Mouse (Mus musculus) kidney, adult 18-20 months (tissue): ENCODE measurements around the gene Htr1f.
"Not testable (repeated sequence)": the region's sequence is repeated elsewhere in the genome, so short reads cannot be mapped to it uniquely, and the experiment has no call there.

ENCODE experiments used
- DNase-seq: peaks from one replicate; pipeline ENCODE4 v3.0.0; 2021

The Htr1f gene

DNA sequence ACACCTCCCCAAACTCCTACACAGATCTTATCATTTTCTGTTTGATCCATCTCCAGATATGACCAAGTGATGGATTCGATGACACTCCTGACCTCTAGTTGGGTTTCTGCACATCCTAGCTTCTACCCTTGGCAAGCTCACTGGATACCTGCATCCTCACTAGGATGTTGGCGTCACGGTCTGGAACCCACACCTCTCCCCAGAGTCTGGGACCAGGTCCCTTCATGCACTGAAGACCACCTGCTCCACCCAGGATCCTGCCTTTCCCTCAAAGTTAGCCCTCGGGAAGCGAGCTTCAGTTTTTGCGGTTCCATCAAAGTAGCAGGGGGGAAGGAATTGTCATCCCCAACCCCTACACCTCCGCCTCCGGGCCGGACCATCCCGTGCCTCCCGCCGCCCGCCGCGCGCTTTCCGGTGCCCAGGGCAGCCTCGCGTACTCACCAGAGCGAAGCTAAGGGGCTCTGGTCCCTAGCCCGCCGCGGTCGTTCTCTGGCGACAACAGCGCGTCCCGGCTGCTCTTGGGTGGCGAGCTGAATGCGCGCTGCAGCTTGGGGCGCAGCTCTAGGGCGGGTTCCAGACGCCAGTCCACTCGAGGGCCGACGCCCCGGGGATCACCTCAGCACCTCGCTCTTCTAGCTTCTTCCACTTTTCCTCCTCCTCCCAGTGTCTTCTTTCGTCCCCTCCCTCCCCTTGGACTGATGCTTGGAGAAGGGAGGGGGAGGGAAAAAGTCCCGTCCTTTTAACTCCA, at the start of gene Htr1f:
TSS of gene Htr1f (minus strand) at position 671 of the 748 bp plus-strand sequence.
- no peak for DNase-seq

DNA sequence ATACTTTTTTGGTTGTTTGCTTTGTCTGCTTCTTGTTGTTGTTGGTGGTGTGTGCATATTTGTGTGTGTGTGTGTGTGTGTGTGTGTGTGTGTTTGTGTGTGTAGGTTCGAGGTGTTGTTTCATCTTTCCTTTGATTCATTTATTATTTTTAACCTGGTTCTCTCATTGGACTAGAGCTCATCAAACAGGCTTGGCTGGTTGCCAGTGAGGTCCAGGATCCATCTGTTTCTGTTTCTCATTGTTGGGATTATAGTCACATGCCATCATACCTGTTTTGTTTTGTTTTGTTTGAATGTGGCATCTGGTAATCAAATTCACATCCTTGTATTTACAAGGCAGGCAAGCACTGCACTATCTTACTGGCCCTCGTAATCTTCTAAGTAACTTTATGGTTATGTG, 34.1 kb upstream of the Htr1f start:
- no peak for DNase-seq

DNA sequence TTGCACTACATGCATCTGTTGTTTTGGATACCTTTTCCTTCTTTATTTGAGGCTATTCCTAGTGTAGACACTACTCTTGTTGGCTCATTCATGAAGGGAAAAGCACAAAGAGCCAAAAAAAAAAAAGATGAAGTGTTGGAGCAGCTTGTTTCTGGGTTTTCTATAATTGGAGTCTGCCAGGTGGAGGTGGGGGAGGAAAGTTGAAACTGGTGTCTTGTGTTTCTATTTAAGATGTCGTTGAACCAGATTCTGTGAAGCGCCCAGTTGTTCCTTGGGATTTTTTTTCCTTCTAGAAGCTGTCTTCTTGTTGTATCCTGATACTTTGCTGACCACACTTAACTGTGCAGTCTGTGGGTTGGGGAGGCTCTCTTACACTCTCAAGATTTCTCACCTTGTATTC, 23.7 kb upstream of the Htr1f start:
- no peak for DNase-seq

DNA sequence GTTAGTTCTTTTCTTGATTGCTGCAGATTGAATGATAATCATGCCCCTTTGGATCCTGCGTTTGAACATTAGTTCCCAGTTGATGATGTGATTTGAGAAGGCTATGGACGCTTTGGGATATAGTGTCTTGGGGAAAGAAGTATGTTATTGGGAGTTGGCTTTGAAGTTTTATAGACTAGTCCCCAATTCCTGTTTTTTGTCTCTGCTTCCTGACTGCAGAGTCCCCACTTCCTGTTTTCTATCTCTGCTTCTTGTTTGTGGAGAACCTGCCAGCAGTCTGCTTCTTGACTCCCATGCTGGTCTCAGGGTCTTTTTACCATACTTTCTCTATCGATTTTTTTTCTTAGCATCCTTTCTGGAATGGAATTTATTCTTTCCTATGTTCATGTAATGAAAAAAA, 22.2 kb upstream of the Htr1f start:
- DNase-seq = no peak

DNA sequence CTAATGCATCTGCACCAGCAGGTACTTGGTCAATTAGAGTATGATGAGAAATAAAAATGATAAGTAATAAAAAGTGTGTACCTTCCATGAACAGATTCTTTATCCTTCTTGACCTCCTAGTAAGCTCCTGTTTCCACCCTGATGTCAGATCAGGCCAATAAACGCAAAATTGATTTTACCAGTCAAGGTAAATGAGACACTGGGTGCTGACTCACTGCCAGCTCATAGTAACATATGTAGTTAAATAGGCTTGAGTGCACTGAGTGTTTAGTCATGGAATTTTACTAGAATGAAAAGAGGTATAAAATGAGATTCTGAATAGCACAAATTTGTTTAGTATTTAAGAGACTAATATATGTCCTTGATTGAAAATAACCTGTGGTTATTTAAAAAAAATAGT, 6.6 kb upstream of the Htr1f start:
- DNase-seq = no peak

DNA sequence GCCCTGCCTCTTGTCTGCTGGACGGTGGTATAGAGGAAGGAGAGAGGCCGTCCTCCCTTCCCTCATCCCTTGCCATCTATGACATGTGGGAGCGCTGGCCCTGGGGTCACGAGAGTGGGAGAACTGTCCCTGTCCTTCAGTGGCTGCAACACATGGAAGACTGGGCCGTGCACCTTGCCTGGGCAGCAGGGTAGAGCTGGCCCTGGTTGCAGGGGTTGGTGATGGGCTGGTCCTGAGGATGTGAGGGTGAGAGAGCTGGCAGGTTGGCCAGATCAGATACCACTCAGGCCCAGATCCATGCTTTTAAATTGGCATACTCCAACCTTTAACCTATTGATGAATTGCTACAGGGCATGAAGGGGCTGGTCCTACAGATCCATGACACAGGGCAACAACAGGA, 12.1 kb downstream of the Htr1f start:
- DNase-seq = no peak

DNA sequence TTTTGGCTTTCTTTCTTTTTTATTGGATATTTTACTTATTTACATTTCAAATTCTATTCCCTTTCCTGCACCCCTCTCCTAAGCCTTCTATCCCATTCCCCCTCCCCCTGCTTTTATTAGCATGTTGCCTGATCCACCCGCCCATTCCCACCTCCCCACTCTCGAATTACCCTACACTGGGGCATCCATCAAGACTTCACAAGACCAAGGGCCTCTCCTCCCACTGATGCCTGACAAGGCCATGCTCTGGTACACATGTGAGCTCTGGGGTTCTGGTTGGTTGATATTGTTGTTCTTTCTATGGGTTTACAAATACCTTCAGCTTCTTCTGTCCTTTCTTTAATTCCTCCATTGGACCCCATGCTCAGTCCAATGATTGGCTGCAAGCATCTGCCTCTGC, 22.2 kb downstream of the Htr1f start:
- DNase-seq = no peak

DNA sequence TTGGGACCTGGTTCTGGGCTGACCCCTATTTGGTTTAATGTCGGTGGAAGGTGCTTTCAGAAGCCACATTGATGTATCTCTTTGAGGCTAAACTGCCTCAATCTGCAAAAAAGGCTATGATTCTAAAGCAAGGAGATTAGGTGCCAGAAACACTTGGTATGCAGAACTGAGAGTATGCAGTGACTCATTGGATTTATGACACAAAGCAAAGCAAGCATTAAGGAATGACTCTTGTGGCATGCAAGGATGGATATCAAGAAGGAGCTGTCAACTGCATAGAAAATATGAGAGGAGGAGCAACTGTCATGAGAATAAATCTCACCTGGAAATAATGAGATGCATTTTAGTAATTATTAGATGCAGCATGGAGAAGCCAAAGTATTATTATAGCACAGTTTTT, 35.8 kb downstream of the Htr1f start:
- DNase-seq = no peak

DNA sequence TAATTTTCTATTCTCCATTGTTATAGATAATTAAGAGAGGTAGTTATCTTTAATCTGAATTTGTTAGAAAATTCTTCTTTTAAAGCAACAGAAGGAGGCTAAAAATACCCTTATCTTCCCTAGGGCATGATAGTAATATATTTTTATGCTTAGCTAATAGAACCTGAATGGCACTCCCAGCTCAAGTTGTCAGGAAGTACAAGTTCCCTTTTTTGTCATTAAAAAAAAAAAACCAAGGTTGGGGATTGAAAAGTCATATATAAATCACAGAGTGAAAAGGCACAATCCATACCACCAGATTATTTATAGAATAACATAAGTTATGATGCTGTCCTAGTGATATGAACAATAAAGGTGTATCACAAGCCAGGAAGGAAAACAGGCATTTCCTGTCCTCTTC, 39.4 kb downstream of the Htr1f start:
- DNase-seq = no peak

DNA sequence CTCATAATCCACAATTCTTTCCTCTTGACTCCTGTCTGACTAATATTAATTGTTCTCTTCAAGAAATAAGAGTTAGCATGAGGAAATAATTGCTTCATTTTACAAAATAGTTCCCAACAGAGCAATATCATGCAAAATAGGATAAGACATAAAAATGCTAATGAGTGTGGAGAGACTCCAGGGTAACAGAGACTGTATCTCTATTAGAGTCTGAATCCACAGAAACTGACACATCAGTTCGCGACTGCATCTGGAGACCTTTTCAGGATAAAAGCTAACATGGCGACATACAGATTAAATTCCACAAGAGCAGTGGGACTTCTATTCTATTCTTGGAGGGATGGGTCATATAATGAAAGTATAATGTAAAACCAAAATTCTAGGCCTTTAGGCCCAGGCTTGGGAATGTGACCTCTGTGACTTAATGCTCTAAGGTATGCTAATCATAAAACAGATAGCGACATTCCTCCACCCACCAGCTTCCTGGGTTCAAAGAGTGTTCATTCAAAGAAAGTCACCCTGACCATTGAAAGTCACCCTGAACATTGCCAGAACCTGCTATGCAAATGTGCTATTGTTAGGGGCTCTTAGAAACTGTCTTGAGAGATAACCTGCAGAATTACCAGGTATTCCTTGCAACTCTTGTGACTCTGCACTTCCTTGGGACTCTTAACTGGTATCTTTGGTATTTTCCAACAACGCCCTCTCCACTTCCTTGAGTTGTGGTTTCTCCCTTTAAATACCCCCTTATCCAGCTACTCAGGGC, 67.8 kb downstream of the Htr1f start:
- DNase-seq = not testable (repeated sequence)

DNA sequence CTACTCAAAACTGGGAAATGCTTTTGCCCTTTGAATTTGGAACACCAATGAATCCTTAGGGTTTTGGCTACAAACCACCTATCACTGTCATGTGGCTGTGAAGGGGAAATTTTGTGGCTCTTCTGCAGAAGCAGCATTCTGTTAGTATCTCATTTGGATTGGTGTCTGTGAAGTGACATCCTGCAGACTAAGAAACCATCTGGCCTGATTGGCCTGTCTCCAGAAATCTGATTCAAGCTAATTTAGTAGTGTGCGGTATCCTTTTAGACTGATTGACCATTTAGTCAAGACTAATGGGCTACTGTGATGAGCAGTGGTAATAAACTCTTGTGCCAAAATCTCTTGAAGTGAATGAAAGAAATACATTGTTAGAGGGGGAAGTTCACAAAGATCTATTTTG, 76.0 kb downstream of the Htr1f start:
- no peak for DNase-seq

DNA sequence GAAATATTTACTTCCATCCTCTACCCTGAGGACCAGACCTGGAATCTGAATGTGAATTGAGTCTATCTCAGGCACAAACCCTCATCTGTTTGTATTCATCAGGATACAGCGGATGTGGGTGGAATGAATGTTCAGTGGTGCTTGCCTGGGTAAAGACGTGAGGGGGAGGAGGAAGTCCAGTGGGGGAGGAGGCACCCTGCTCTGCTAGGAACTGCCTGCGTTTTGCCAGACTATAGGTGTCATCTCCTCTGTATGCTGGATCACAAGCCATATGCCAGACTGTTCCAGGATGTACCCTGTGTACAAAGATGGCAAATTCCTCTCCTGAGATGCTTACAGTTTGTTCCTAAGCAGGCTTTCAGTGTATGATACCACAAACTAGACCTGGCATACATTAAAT, 83.3 kb downstream of the Htr1f start:
- no peak for DNase-seq

DNA sequence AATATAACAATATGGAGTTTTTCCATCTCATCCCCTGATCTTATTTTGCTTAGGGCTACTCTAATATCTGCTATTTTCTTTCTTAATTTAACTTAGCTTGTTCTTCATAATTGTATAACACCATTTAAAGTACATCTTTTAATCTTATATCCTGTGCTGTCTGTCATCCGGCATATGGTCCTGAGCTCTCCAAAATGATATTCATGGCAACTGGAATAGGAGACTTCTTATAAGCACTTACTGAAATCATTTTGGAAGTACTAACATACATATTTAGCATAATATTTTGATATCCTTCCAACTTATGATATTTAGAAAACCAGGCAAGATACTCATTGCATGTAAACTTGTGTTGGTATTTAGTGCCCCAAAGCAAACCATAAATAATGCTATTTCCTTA, 86.9 kb downstream of the Htr1f start:
- no peak for DNase-seq

DNA sequence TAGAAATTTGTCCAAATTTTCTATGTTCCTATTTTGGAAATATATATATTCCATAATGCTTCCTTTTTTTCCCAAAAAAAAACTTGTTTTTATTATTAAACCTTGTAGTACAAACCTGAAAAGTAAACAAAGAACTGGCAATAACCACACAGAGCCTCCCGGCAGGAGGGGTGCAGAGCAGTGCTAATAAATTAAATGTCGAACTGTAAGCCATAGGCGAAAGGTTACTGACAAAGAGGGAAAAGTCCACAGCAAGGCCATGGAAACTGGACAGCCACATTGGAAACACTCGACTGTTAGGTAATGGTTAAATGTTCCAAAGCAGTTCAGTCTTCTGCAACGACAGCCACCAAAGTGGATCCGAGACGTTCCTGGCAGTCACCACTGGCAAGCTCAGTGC, 87.5 kb downstream of the Htr1f start:
- DNase-seq = no peak

DNA sequence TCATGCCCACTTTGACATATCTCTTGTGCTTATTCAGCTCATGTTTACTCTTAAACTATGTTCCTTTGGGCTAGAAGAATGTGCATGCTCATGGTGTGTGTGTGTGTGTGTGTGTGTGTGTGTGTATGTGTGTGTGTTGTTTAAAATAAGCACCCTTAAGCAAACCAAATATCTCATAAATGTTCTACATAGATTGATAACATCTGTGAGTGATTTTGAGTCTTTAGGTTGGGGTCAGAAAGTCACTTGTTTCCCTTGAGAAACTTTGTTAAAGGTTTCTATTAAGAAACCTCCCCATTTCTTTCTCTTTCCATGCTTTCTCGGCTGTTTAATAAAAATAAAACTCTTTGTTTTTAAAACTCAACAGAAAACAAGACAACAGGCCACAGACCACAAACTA, 88.1 kb downstream of the Htr1f start:
- no peak for DNase-seq

DNA sequence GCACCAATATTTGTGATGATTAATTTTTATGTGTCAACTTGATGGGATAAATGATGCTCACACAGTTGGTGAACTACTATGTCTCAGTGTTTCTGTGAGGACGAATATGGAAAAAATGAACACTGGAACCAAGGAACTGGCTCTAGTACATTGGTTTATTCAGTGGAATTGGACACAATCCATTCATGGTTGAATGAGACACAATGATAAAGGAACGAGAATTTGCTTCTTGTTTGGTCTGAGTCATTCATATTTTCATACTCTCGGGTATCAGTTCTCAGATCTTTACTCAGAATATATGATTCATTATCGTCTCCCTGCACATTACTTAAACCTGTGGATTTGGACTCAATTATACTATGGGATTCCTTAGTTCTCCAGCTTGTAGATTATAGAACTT, 90.4 kb downstream of the Htr1f start:
- DNase-seq = no peak

DNA sequence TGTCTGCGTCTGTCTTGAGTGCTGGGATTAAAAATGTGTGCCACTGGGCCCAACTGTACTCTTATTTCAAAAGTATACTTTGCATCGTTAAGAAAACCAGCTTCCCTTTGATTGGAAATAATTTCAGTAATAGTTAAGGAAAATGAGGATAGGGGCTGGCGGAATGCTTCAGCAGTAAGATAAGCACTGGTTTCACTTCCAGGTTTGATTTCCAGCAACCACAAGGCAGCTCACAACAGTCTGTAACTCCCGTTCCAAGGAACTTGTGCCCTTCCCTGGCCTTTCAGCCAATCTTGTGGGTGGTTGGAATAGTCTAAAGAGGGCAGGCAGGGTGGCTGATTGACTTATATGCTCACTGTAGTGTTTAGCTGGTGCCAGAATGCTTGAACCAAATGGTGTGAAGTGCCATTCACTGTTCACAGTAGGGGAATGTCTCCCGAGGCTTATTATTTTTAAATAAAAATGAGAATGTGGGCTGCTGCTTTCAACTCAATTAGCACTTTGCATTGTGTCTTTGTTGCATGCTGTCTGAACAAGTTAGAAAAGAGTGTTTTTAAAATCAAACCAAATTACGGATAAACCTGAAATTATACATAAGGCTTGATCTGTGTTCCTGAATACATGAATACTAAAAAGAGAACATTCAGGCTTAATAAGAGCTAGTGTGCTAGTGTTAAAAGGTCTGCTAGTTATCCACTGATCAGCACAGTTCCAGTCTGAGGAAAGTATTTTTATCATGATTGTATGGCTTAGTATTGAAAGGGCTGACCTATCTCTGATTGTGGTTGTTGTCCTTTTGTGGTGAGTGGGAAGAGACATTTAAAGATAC, 103.4 kb downstream of the Htr1f start:
- DNase-seq = no peak

DNA sequence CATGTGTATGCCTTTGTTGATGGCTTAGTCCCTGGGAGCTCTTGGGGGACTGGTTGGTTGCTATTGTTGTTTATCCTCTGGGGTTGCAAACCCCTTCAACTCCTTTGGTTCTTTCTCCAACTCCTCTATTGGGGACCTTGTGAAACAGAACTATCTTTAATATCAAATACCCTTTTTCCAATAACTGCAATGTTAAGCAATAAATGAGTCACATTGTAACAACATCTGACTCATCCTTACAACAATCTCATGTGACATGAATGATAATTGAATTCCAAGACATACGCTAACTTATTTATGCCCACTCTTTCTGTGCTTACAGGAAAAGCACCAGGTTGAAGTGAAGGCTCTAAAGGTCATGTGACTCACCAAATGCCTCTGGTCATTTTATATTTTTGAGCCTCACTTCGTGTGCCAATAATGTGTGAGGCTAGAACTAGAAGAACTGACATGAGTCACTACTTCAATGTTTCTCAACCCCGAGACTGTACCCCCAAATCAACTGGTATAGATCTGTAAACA, 116.3 kb downstream of the Htr1f start:
- no peak for DNase-seq

DNA sequence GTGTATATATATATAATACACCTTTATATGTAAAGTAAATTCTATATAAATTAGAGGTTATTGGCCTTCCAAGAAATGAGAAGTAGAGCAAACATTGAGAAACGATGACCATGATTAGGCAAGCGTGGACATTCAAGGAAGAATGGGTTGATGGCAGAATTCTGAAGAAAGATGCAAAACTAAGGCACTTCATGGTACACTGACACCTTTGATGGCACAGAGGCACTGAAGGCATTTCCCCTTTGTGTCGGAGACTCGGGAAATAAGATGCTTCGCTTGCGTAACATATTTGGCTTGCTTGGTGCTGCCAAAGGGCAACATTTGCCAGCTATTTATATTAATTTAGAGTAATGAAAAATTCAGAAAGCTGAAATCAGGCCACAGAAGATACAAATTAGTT, 118.1 kb downstream of the Htr1f start:
- no peak for DNase-seq

DNA sequence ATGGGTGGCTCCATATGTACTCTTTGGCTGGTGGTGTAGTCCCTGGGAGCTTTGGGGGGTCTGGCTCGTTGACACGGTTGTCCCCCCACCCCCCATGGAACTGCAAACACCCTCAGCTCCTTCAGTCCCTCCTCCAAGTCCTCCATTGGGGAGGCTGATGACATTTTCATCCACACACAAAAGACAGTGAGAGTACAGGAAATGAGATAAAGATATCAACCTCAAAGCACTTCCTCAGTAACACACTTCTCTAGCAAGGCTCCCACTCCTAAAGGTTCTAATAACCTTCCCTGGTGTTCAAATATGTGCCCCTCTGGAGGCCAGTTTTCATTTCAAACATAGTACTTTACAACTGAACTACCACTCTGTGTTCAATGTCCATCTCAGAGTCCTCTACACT, 118.6 kb downstream of the Htr1f start:
- no peak for DNase-seq

DNA sequence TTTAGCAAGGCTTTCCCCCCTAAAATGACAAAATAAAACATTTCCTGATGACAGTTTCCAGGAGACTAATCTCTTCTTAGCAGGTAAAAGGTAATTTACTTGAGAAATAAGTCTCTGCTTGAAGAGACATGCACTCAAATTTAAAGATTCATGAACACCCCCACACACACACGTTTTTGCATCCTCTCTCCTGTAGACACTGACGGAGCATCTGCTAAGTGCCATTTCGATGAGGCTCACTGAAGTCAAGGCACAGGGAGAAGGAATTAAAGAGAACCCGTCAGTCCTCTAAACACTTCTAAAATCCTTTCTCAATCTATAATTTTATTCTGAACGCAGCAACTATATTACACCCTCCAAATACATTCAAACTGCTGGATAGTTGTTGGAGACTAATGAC, 131.0 kb downstream of the Htr1f start:
- no peak for DNase-seq

DNA sequence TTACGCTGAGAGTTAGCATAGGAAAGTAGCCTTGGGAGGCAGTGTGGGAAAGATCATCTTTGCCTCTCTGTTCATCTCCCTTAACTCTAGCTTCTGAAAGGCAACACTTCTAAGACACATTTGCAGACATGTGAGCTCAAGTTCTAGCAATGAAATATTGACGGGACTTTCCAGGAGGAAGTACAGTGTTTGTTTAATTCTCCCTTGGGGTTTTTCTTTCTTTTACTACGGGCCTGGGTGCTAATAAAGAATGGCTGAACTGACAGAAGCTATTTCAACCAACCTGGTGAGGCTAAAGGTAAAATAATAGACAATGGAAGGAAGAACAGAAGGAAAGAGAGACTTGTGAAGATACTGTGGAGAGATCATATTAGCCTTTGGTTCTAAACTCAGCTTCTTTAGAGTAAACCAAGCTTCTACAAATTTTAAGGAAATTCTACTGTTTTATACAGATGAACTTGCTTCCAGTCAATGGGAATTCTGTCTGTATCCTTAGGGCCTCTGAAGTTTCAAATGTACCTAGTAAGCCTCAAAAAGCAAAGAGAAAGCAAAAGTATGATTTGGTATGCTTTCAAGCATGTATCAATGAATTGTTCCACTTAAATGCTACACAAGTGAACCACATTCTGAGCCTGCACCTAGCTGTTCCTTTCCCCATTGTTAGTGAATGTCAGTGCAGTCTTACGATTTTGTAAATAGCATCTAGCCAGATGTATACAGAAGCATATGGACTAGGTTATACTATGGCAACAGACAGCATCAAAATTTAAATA, 131.9 kb downstream of the Htr1f start:
- DNase-seq = no peak

DNA sequence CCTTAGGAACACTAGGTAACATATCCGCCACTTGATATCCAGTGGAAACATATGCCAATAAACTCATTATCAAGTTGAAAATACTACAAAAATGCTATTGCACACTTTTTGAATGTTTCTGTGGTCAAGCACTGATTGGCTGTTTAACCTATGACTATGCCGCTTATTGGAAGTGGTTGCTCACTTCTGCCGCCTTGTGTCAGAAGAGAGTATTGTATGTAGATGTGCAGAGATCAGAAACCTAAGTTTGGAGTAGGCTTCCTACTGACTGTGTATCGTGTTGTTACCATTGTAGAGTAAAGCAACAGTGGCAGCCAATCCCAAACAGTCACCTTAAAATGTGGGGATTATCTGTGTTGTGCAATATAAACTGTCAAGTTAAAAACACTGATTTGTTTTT, 144.0 kb downstream of the Htr1f start:
- DNase-seq = no peak
